Mouse (Mus musculus) cerebellum, adult 8-10 months (tissue): ENCODE results near the gene Exosc6.
"Not testable (repeated sequence)": the region's sequence is repeated elsewhere in the genome, so short reads cannot be mapped to it uniquely, and the experiment has no call there.

ENCODE experiments used
- DNase-seq: peaks from one replicate; pipeline ENCODE4 v3.0.0; 2022

Exosc6 gene

GRCm38 (mm10) chr8:111056158-111056663 lies at the start of gene Exosc6:
Gene Exosc6 (plus strand): TSS chr8:111056339.
- DNase-seq: peak; percentile 89

- DNase-seq: not testable (repeated sequence)
These were observed 45.7 kb upstream of the Exosc6 start for GRCm38 (mm10) chr8:111010230-111010991.

- DNase-seq: not testable (repeated sequence)
These were observed 29.5 kb upstream of the Exosc6 start for GRCm38 (mm10) chr8:111026609-111027008.

- DNase-seq: peak; percentile 83
These were observed 28.7 kb upstream of the Exosc6 start for GRCm38 (mm10) chr8:111027391-111027937.

- DNase-seq: no peak
These were observed 26.6 kb upstream of the Exosc6 start for GRCm38 (mm10) chr8:111029589-111029988.

- DNase-seq: no peak
These were observed 26.1 kb upstream of the Exosc6 start for GRCm38 (mm10) chr8:111030045-111030444.

GRCm38 (mm10) chr8:111031572-111031971 lies 24.6 kb upstream of the Exosc6 start, which contains the start of gene Ddx19b:
Gene Ddx19b (minus strand): TSS chr8:111031751.
- DNase-seq: no peak

GRCm38 (mm10) chr8:111032916-111033315 lies 23.2 kb upstream of the Exosc6 start, which contains the start of gene Aars:
Gene Aars (plus strand): TSS chr8:111033144.
- no peak for DNase-seq

- peak; percentile 99 for DNase-seq
These were observed 22.5 kb upstream of the Exosc6 start for GRCm38 (mm10) chr8:111033482-111034215.

GRCm38 (mm10) chr8:111034276-111034675 lies 21.9 kb upstream of the Exosc6 start:
- DNase-seq: no peak

- DNase-seq: no peak
These were observed 19.5 kb upstream of the Exosc6 start for GRCm38 (mm10) chr8:111036591-111036990.

GRCm38 (mm10) chr8:111042546-111042945 lies 13.6 kb upstream of the Exosc6 start:
- no peak for DNase-seq

- DNase-seq: no peak
These were observed 12.0 kb upstream of the Exosc6 start for GRCm38 (mm10) chr8:111044003-111044734.

GRCm38 (mm10) chr8:111048694-111049093 lies 7.4 kb upstream of the Exosc6 start:
- no peak for DNase-seq

- DNase-seq: no peak
These were observed 7.0 kb upstream of the Exosc6 start for GRCm38 (mm10) chr8:111049106-111049505.

GRCm38 (mm10) chr8:111053827-111054518 lies 2.2 kb upstream of the Exosc6 start:
- DNase-seq: no peak

GRCm38 (mm10) chr8:111055031-111055634 lies 1.0 kb upstream of the Exosc6 start:
- no peak for DNase-seq

- DNase-seq: no peak
These were observed 478 bp upstream of the Exosc6 start for GRCm38 (mm10) chr8:111055661-111056060.

GRCm38 (mm10) chr8:111056691-111057293 lies 653 bp downstream of the Exosc6 start:
- DNase-seq: peak; percentile 38

GRCm38 (mm10) chr8:111058946-111059572 lies 2.9 kb downstream of the Exosc6 start:
- DNase-seq: no peak

- no peak for DNase-seq
These were observed 5.5 kb downstream of the Exosc6 start for GRCm38 (mm10) chr8:111061688-111062071.
